ENCODE assay signal across 20 mouse cellular contexts in genomic region chr13:51929730-51930129, GRCm38 (mm10).
DNase-seq lines count a peak whose midpoint lies in the region; ATAC-seq and TF ChIP-seq lines count a peak whose summit lies in the region.
"Had no signal": no experiment of that assay in that cellular context is flagged by ENCODE, and none has a peak within 500 bp of the region (broad histone marks: within the 10 kb centered on the region; RNA-seq: fewer than 3 reads in every experiment).

No protein-coding gene starts in this region.

- ATAC-seq in forebrain, embryonic 14.5 days, result no peak
- no peak for ATAC-seq in forebrain, embryonic 11.5 days (replicated peaks; ENCODE audit: low FRiP score)
- ATAC-seq in hindbrain, postnatal 0 days, result no peak
- ATAC-seq in hindbrain, embryonic 12.5 days (ENCODE audit: low FRiP score), result no peak
- ATAC-seq in forebrain, embryonic 16.5 days, result peak; percentile 57

- DNase-seq in forebrain, embryonic 14.5 days (ENCODE audit: low spot score), result peak; percentile 44
- no peak for DNase-seq in forebrain, embryonic 11.5 days (ENCODE audit: low spot score)
- DNase-seq in hindbrain, postnatal 0 days (ENCODE audit: low spot score), result peak; percentile 49
- DNase-seq in MN1 (ENCODE audit: low spot score), result peak; percentile 29
- DNase-seq in left cerebral cortex, adult 9 months (ENCODE audit: low spot score in 2 of 2), result no peak
- DNase-seq: right cerebral cortex, postnatal 4 days; thymus, adult 18-20 months; thymus, postnatal 25 days had no signal

- H3K9ac ChIP-seq in forebrain, embryonic 14.5 days (ENCODE audit: low read length), result no peak overlapping the region
- H3K9ac ChIP-seq in forebrain, embryonic 11.5 days (ENCODE audit: low read length), result no peak overlapping the region
- no peak overlapping the region for H3K9ac ChIP-seq in hindbrain, postnatal 0 days (replicated peaks; ENCODE audit: low read length)
- H3K9ac ChIP-seq in hindbrain, embryonic 12.5 days, result no peak overlapping the region
- H3K9ac ChIP-seq in forebrain, embryonic 16.5 days (replicated peaks; ENCODE audit: low read depth, low read length), result no peak overlapping the region
- H3K9ac ChIP-seq: hindbrain, embryonic 15.5 days; kidney, embryonic 15.5 days; limb, embryonic 12.5 days; lung, embryonic 15.5 days; neural tube, embryonic 12.5 days had no signal

- peak overlapping the region; percentile 58; the same call in 1 of the 2 replicates for H3K27ac ChIP-seq in forebrain, embryonic 14.5 days (ENCODE audit: low read depth, low read length)
- no peak overlapping the region for H3K27ac ChIP-seq in forebrain, embryonic 11.5 days (ENCODE audit: low read depth, low read length)
- peak overlapping the region; percentile 17; the same call in 1 of the 2 replicates for H3K27ac ChIP-seq in hindbrain, postnatal 0 days
- H3K27ac ChIP-seq in hindbrain, embryonic 12.5 days, result no peak overlapping the region
- peak overlapping the region; percentile 48; the same call in 1 of the 2 replicates for H3K27ac ChIP-seq in forebrain, embryonic 16.5 days (ENCODE audit: low read length)
- H3K27ac ChIP-seq: heart, embryonic 10.5 days; hindbrain, embryonic 15.5 days; kidney, embryonic 15.5 days; limb, embryonic 12.5 days; lung, embryonic 15.5 days; midbrain, embryonic 10.5 days; neural tube, embryonic 12.5 days; stomach, postnatal 0 days had no signal

- 50% methylated on average over 2 of the region's 2 CpGs for WGBS in forebrain, embryonic 14.5 days
- 69% methylated on average over 2 of the region's 2 CpGs for WGBS in forebrain, embryonic 11.5 days
- 25% methylated on average over 2 of the region's 2 CpGs for WGBS in hindbrain, postnatal 0 days
- 52% methylated on average over 2 of the region's 2 CpGs for WGBS in hindbrain, embryonic 12.5 days
- 27% methylated on average over 2 of the region's 2 CpGs for WGBS in forebrain, embryonic 16.5 days

- no peaks in the 10 kb centered on the region for H3K27me3 ChIP-seq in forebrain, embryonic 14.5 days (replicated peaks; ENCODE audit: control insufficient read depth, insufficient read depth, low read length)
- peaks cover 20% of the 10 kb centered on the region for H3K27me3 ChIP-seq in forebrain, embryonic 11.5 days (ENCODE audit: control insufficient read depth, insufficient read depth, low read length)
- 0 out of 2 replicates have a peak, but pooled peaks cover 4% of the 10 kb centered on the region for H3K27me3 ChIP-seq in hindbrain, postnatal 0 days (ENCODE audit: insufficient read depth, low read length)
- H3K27me3 ChIP-seq in hindbrain, embryonic 12.5 days, result peaks cover 53% of the 10 kb centered on the region
- no peaks in the 10 kb centered on the region for H3K27me3 ChIP-seq in forebrain, embryonic 16.5 days (replicated peaks; ENCODE audit: control insufficient read depth, insufficient read depth, low read length)
- H3K27me3 ChIP-seq: hindbrain, embryonic 15.5 days; limb, embryonic 12.5 days; lung, embryonic 15.5 days had no signal

- no peak for TF ChIP-seq CTCF in hindbrain, postnatal 0 days (IDR thresholded peaks at IDR 0.05; ENCODE audit: low read depth)

- H3K4me2 ChIP-seq in forebrain, embryonic 14.5 days (ENCODE audit: low read length), result no peak overlapping the region
- H3K4me2 ChIP-seq in forebrain, embryonic 11.5 days (ENCODE audit: low read depth, low read length, severe bottlenecking), result no peak overlapping the region
- H3K4me2 ChIP-seq in hindbrain, postnatal 0 days (ENCODE audit: low read depth, low read length), result no peak overlapping the region
- H3K4me2 ChIP-seq in hindbrain, embryonic 12.5 days (replicated peaks), result no peak overlapping the region
- no peak overlapping the region for H3K4me2 ChIP-seq in forebrain, embryonic 16.5 days (ENCODE audit: low read length)
- H3K4me2 ChIP-seq: hindbrain, embryonic 15.5 days; kidney, embryonic 15.5 days; limb, embryonic 12.5 days; liver, embryonic 11.5 days; lung, embryonic 15.5 days; neural tube, embryonic 12.5 days had no signal

- H3K4me1 ChIP-seq in forebrain, embryonic 14.5 days (ENCODE audit: control insufficient read depth, insufficient read depth, low read length), result peaks cover 22% of the 10 kb centered on the region
- H3K4me1 ChIP-seq in forebrain, embryonic 11.5 days (replicated peaks; ENCODE audit: control insufficient read depth, insufficient read depth, low read length), result 0 out of 2 replicates have a peak, but pooled peaks cover 3% of the 10 kb centered on the region
- H3K4me1 ChIP-seq in hindbrain, postnatal 0 days (ENCODE audit: insufficient read depth, low read length), result peaks cover 14% of the 10 kb centered on the region
- H3K4me1 ChIP-seq in hindbrain, embryonic 12.5 days, result peaks cover 15% of the 10 kb centered on the region
- H3K4me1 ChIP-seq in forebrain, embryonic 16.5 days (replicated peaks; ENCODE audit: control insufficient read depth, insufficient read depth, low read length), result peaks cover 29% of the 10 kb centered on the region
- H3K4me1 ChIP-seq: lung, embryonic 15.5 days had no signal

- H3K9me3 ChIP-seq in forebrain, embryonic 14.5 days (replicated peaks; ENCODE audit: control insufficient read depth, low read length), result no peaks in the 10 kb centered on the region
- no peaks in the 10 kb centered on the region for H3K9me3 ChIP-seq in forebrain, embryonic 11.5 days (ENCODE audit: control insufficient read depth, low read length)
- H3K9me3 ChIP-seq in hindbrain, postnatal 0 days (ENCODE audit: low read length), result no peaks in the 10 kb centered on the region
- no peaks in the 10 kb centered on the region for H3K9me3 ChIP-seq in hindbrain, embryonic 12.5 days (replicated peaks)
- no peaks in the 10 kb centered on the region for H3K9me3 ChIP-seq in forebrain, embryonic 16.5 days (ENCODE audit: control insufficient read depth, low read length)
- H3K9me3 ChIP-seq: heart, embryonic 10.5 days; hindbrain, embryonic 15.5 days; kidney, embryonic 15.5 days; limb, embryonic 12.5 days; lung, embryonic 15.5 days; midbrain, embryonic 10.5 days; neural tube, embryonic 12.5 days had no signal

- no peak overlapping the region for H3K4me3 ChIP-seq in forebrain, embryonic 14.5 days (ENCODE audit: low read depth, low read length)
- no peak overlapping the region for H3K4me3 ChIP-seq in forebrain, embryonic 11.5 days (ENCODE audit: low read depth, low read length)
- H3K4me3 ChIP-seq in hindbrain, postnatal 0 days (ENCODE audit: low read length), result no peak overlapping the region
- H3K4me3 ChIP-seq in hindbrain, embryonic 12.5 days, result no peak overlapping the region
- no peak overlapping the region for H3K4me3 ChIP-seq in forebrain, embryonic 16.5 days (replicated peaks; ENCODE audit: low read length)
- H3K4me3 ChIP-seq: heart, embryonic 10.5 days; hindbrain, embryonic 15.5 days; kidney, embryonic 15.5 days; limb, embryonic 12.5 days; lung, embryonic 15.5 days; midbrain, embryonic 10.5 days; myocyte; neural tube, embryonic 12.5 days had no signal

- no peaks in the 10 kb centered on the region for H3K36me3 ChIP-seq in forebrain, embryonic 14.5 days (ENCODE audit: control insufficient read depth, insufficient read depth, low read length)
- no peaks in the 10 kb centered on the region for H3K36me3 ChIP-seq in forebrain, embryonic 11.5 days (ENCODE audit: control insufficient read depth, insufficient read depth, low read length)
- H3K36me3 ChIP-seq in hindbrain, postnatal 0 days (ENCODE audit: insufficient read depth, low read length), result no peaks in the 10 kb centered on the region
- no peaks in the 10 kb centered on the region for H3K36me3 ChIP-seq in hindbrain, embryonic 12.5 days
- H3K36me3 ChIP-seq in forebrain, embryonic 16.5 days (ENCODE audit: control insufficient read depth, insufficient read depth), result no peaks in the 10 kb centered on the region
- H3K36me3 ChIP-seq: heart, embryonic 10.5 days; hindbrain, embryonic 15.5 days; kidney, embryonic 15.5 days; limb, embryonic 12.5 days; lung, embryonic 15.5 days; midbrain, embryonic 10.5 days; neural tube, embryonic 12.5 days had no signal

Comparison
In these comparisons a context has a peak if more than half of its experiments do, and no peak if none do; other contexts are left out.
1. DNase-seq: peak in forebrain, embryonic 14.5 days (single experiment), hindbrain, postnatal 0 days (single experiment) and MN1 (single experiment); none in forebrain, embryonic 11.5 days (single experiment) and left cerebral cortex, adult 9 months (0 of 2).
2. H3K27ac ChIP-seq: peak in forebrain, embryonic 14.5 days (single experiment), hindbrain, postnatal 0 days (single experiment) and forebrain, embryonic 16.5 days (single experiment); none in forebrain, embryonic 11.5 days (single experiment) and hindbrain, embryonic 12.5 days (single experiment).